Mouse (Mus musculus) midbrain, embryonic 12.5 days (tissue): ENCODE data around the gene Fra10ac1. TPM values are rescaled to one million over a fixed set of nuclear protein-coding genes. Genes with fewer than 3 reads are reported as not detected.
A peak's percentile ranks its signal among the peaks of the same experiment; 100 is the strongest.

Source experiments
- ATAC-seq: fragments of 200-750 bp; cut with Nextera tagmentation; 2 replicates; pipeline ENCODE4 v1.8.0; 2017; ENCODE audit warnings: low read depth, moderate TSS enrichment, moderate library complexity; ENCODE audit not compliant: low FRiP score
- H3K27ac ChIP-seq: fragments of 300-500 bp; sonication (generic); replicated peaks from 2 replicates; pipeline ENCODE4 v1.5.1; 2016; ENCODE audit warnings: mild to moderate bottlenecking
- H3K27me3 ChIP-seq: fragments of 300-500 bp; sonication (generic); 2 replicates; pipeline ENCODE4 v1.6.1; 2016; ENCODE audit warnings: mild to moderate bottlenecking
- H3K36me3 ChIP-seq: fragments of 300-500 bp; sonication (generic); 2 replicates; pipeline ENCODE4 v1.6.1; 2016
- H3K4me1 ChIP-seq: fragments of 300-500 bp; sonication (generic); 2 replicates; pipeline ENCODE4 v1.6.1; 2016
- H3K4me2 ChIP-seq: fragments of 300-500 bp; sonication (generic); replicated peaks from 2 replicates; pipeline ENCODE4 v1.6.1; 2016; ENCODE audit warnings: mild to moderate bottlenecking, moderate library complexity
- H3K4me3 ChIP-seq: fragments of 300-500 bp; sonication (generic); 2 replicates; pipeline ENCODE4 v1.5.1; 2016; ENCODE audit warnings: mild to moderate bottlenecking
- H3K9ac ChIP-seq: fragments of 300-500 bp; sonication (generic); replicated peaks from 2 replicates; pipeline ENCODE4 v1.6.1; 2016; ENCODE audit warnings: mild to moderate bottlenecking, moderate library complexity
- H3K9me3 ChIP-seq: fragments of 300-500 bp; sonication (generic); 2 replicates; pipeline ENCODE4 v1.6.1; 2016; ENCODE audit warnings: mild to moderate bottlenecking
- WGBS: fragments of 180-500 bp; shearing (Covaris S2); methylation state at CpG from one replicate; pipeline ENCODE4 v1.1.7; 2016; 5-methylcytosine and 5-hydroxymethylcytosine counted together
- polyA plus RNA-seq: library from polyadenylated mRNA; unstranded; fragments of >200 nt; fragmentation: Nextera tagmentation; extraction: Ambion mirVana; gene quantifications from 2 replicates; pipeline ENCODE4 v1.2.1, GENCODE M21; 2016

The Fra10ac1 gene
- polyA plus RNA-seq, 1 experiment from 2014 or later = 53.0 TPM

DNA sequence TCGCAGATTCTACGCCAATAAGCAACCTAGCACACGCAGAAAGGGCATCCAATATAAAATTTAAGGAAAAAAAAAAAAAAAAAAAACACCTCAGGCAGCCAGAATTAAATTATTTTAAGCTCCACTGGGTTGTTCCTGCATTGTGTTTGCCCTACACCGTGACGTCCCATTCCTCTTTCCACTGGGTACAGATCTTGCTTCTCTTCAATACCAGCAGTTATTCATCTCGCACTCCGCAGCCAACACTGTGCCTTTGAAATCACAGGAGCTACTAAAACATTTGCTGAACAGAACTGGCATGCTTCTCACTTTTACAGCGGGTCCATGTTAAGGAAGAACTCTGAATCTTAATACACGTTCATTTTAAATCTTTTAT is 717 bp upstream of the Fra10ac1 start:
- peaks cover 9% of the 10 kb centered on the region; the same call in 1 of the 2 replicates for H3K4me1 ChIP-seq
- peak overlapping the region; percentile 93 for H3K27ac ChIP-seq
- peak overlapping the region; percentile 75 for H3K4me2 ChIP-seq
- no peaks in the 10 kb centered on the region for H3K36me3 ChIP-seq
- peak; percentile 3; the same call in 1 of the 2 replicates for ATAC-seq
- peak overlapping the region; percentile 62 for H3K9ac ChIP-seq
- H3K27me3 ChIP-seq = no peaks in the 10 kb centered on the region
- 6% methylated on average over 9 of the region's 9 CpGs for WGBS
- H3K4me3 ChIP-seq = peak overlapping the region; percentile 54
- 0 out of 2 replicates have a peak, but pooled peaks cover 2% of the 10 kb centered on the region for H3K9me3 ChIP-seq

DNA sequence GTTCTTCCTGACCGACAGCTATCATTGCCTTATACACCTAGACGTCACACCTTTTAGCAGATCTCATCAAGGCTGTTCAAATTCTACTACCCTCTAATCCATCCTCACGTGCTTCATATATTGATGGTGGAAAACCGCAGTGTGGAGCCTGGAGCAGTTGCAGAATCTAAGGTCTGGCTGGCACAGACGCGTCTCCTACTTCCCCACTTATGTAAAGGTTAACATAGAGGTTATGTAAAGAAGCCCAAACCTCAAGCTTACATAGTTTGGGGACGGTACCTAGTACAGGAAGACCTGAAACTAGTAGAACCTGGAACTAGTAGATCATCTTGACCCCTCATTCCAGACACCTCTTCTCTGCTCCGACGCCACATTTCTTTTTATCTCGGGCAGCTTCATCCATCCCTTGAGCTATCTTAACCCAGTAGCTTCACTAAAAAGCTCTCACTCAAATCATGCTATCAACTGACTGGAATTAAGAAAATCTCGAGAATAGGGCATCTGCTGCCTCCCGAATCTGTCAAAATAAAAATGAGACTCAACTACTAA is 526 bp downstream of the Fra10ac1 start:
- WGBS = 12% methylated on average over 12 of the region's 12 CpGs
- H3K9me3 ChIP-seq = no peaks in the 10 kb centered on the region
- peak overlapping the region; percentile 93 for H3K27ac ChIP-seq
- ATAC-seq = peak; percentile 39; the same call in 1 of the 2 replicates
- peak overlapping the region; percentile 75 for H3K4me2 ChIP-seq
- H3K4me3 ChIP-seq = peak overlapping the region; percentile 54
- H3K36me3 ChIP-seq = no peaks in the 10 kb centered on the region
- peak overlapping the region; percentile 62 for H3K9ac ChIP-seq
- H3K4me1 ChIP-seq = peaks cover 9% of the 10 kb centered on the region; the same call in 1 of the 2 replicates
- H3K27me3 ChIP-seq = no peaks in the 10 kb centered on the region

DNA sequence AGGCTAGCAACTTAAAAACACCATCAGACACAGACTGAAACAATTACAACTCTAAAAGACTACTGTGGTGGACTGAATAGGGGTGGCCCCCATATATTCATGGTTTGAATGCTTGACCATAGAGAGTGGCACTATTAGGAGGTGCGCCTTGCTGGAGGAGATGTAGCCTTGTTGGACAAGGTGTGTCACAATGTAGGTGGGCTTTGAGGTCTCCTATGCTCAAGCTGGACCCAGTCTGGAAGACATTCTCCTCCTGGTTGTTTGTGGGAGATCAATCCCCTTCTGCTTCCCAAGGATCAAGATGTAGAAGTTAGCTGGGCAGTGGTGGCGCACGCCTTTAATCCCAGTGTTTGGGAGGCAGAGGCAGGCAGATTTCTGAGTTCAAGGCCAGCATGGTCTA is 6.3 kb downstream of the Fra10ac1 start:
- Histone ChIP-seq H3K36me3 (peaks cover 28% of the 10 kb centered on the region), H3K9ac (no peak overlapping the region), H3K27me3 (no peaks in the 10 kb centered on the region), H3K27ac (no peak overlapping the region), H3K4me3 (no peak overlapping the region), H3K9me3 (no peaks in the 10 kb centered on the region), H3K4me1 (peaks cover 1% of the 10 kb centered on the region; the same call in 1 of the 2 replicates), H3K4me2 (no peak overlapping the region)
- no peak for ATAC-seq
- WGBS = 94% methylated on average over 3 of the region's 3 CpGs

DNA sequence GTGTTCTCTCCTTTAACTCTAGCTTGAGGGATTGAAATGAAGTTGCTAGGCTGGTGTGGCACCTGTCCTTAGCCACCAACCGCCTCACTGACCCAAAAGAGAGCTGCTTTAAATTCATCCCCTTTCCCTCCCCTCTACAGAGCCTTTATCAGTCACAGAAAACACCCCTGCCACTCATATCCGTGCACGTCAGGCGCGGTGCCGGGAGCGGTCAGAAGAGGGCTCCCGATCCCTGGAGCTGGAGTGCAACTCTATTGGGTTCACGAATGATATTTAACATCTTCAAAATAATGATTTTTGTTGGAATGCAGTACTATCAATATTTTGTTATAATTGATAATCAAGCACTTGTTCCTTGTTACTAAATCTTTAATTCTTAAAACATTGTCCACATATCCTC is 17.3 kb downstream of the Fra10ac1 start:
- 56% methylated on average over 9 of the region's 9 CpGs for WGBS
- Histone ChIP-seq H3K36me3 (peaks cover 33% of the 10 kb centered on the region), H3K4me1 (no peaks in the 10 kb centered on the region), H3K27me3 (no peaks in the 10 kb centered on the region), H3K9me3 (no peaks in the 10 kb centered on the region), H3K27ac (no peak overlapping the region), H3K9ac (no peak overlapping the region), H3K4me3 (no peak overlapping the region), H3K4me2 (no peak overlapping the region)
- ATAC-seq = no peak

DNA sequence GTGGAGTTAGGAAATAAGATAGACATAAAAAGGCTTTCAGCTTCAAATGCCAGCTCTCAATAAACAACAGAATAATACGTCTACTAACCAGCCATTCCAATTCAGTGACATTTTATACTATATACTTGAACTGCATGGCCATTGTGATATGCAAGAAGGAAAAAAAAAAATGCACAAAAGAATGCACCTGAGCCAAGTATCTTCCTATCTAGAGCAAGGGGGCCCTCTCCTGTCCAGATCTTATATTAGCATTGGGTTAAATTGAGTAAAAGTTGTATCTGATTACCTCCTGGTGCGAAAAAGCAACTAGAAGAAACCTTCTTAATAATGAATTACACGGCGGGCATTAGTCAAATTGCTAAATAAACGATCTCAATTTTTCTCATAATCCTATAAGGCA is 25.2 kb downstream of the Fra10ac1 start:
- no peak for ATAC-seq
- Histone ChIP-seq H3K9me3 (no peaks in the 10 kb centered on the region), H3K4me1 (no peaks in the 10 kb centered on the region), H3K9ac (no peak overlapping the region), H3K27me3 (no peaks in the 10 kb centered on the region), H3K4me2 (no peak overlapping the region), H3K4me3 (no peak overlapping the region), H3K36me3 (peaks cover 11% of the 10 kb centered on the region), H3K27ac (no peak overlapping the region)
- 90% methylated on average over 5 of the region's 5 CpGs for WGBS

DNA sequence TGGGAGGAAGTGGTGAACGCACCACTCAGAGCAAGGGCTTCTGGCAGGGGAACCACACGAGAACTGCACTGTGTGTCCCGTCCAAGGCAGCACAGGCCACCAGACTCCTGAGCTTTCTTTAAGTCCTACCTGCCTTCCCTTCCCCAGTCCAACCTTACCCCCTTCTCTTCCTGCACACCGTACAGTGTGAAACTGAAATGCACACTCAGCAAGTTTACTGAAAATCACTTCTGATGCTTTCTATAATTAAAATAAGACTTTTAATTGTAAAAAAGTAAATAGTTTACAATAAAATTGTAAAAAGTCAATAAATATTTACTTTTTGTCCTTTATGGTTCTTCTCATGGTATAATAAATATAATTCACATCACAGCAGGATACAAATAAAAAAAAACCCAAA is 28.7 kb downstream of the Fra10ac1 start:
- no peak overlapping the region for H3K4me3 ChIP-seq
- 95% methylated on average over 4 of the region's 4 CpGs for WGBS
- no peaks in the 10 kb centered on the region for H3K9me3 ChIP-seq
- no peak for ATAC-seq
- no peaks in the 10 kb centered on the region for H3K4me1 ChIP-seq
- no peak overlapping the region for H3K9ac ChIP-seq
- H3K36me3 ChIP-seq = no peaks in the 10 kb centered on the region
- no peak overlapping the region for H3K27ac ChIP-seq
- no peak overlapping the region for H3K4me2 ChIP-seq
- no peaks in the 10 kb centered on the region for H3K27me3 ChIP-seq

DNA sequence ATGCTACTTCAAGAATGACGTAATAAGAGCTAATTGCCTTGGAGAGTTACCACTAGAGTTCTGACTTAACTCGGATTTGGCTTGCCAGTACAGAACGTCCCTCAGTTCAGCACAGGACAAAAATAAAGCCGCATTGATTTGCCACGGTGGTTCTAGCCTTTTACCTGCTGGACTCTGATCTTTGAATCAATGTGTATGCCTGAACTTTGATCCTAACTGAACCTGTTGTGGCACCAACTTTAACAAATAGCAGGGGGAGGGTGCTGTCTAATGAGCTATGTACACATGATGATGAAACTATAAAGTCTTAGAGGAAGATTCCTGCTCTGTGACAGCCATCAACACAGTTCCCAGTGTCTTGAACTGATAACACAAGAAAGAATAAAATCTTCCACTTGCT is 32.5 kb downstream of the Fra10ac1 start:
- 79% methylated on average over 5 of the region's 5 CpGs for WGBS
- Histone ChIP-seq H3K36me3 (no peaks in the 10 kb centered on the region), H3K4me3 (no peak overlapping the region), H3K9me3 (no peaks in the 10 kb centered on the region), H3K27me3 (no peaks in the 10 kb centered on the region), H3K27ac (no peak overlapping the region), H3K9ac (no peak overlapping the region), H3K4me2 (no peak overlapping the region), H3K4me1 (no peaks in the 10 kb centered on the region)
- ATAC-seq = no peak

DNA sequence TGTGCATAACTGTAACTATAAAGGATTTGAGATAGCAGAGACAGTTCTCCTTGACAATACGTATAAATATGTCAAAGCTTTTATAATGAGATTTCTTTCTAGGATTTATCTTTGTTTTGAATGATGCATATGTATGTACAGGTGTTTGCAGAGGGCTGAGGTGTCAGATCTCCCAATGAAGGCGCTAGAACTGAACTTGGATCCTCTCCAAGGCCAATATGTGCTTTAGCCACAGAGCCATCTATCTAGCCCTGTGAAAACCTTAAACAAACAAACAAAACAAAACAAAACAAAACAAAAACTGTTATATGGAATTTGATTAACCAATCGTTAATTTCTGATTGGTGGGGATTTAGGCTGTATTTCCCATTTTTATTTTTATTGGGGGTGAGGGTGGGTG is 33.4 kb downstream of the Fra10ac1 start:
- no peak for ATAC-seq
- no peak overlapping the region for H3K9ac ChIP-seq
- H3K4me2 ChIP-seq = no peak overlapping the region
- no peaks in the 10 kb centered on the region for H3K9me3 ChIP-seq
- no peaks in the 10 kb centered on the region for H3K36me3 ChIP-seq
- H3K4me3 ChIP-seq = no peak overlapping the region
- no peaks in the 10 kb centered on the region for H3K4me1 ChIP-seq
- H3K27me3 ChIP-seq = no peaks in the 10 kb centered on the region
- WGBS = 86% methylated on average over 3 of the region's 3 CpGs
- no peak overlapping the region for H3K27ac ChIP-seq

DNA sequence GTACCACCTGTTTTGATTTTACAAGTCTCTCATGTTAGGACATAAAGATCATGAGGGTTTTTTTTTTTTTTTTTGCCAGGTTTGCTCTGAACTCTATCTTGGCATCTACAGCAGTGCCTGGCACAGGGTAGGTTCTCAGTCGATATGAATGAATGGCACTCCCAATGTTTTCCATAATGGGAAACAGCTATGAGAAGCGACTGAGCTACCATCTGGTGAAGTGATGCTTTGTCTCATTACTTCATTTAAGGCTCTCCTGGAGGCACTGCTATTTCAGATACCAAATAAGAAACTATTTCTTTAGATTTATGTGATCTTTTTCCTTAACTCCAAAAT is 36.6 kb downstream of the Fra10ac1 start:
- Histone ChIP-seq H3K27ac (no peak overlapping the region), H3K27me3 (no peaks in the 10 kb centered on the region), H3K9ac (no peak overlapping the region), H3K9me3 (no peaks in the 10 kb centered on the region), H3K4me1 (no peaks in the 10 kb centered on the region), H3K4me2 (no peak overlapping the region), H3K4me3 (no peak overlapping the region), H3K36me3 (no peaks in the 10 kb centered on the region)
- WGBS = 100% methylated on average over 2 of the region's 2 CpGs
- ATAC-seq = no peak

DNA sequence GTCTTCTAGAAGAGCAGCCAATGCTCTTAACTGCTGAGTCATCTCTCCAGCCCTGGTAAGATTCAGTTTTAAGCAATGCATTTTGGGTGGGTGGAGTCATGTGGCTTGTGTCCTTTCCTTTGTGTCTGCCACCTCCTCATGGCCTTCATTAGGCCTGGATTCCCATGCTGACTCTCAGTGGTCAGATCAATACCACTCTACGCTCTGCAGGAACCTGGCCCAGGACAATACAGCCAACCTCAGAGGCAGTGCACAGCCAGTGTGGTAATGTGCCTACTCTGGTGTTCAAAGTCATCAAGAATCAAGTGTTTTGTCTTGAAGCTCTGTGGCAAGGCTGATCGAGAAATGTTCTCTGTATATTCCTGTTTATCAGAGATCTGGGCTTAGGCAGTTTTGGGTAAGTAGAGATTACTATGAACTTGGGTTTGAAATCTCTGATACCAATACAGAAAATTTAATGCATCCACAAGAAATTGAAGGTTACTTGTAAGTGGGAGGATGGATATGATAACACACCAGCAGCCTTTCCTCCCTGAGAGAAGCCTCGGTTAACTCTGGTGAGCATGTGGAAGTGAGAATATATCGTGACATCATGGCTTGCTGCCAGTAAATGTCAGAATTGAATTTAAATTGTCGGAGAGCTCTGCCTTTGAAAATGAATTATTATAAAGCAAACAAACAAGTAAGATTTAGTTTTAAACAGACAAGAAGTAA is 37.2 kb downstream of the Fra10ac1 start:
- H3K9ac ChIP-seq = no peak overlapping the region
- H3K4me1 ChIP-seq = no peaks in the 10 kb centered on the region
- no peak overlapping the region for H3K27ac ChIP-seq
- no peaks in the 10 kb centered on the region for H3K9me3 ChIP-seq
- ATAC-seq = no peak
- H3K4me3 ChIP-seq = no peak overlapping the region
- H3K4me2 ChIP-seq = no peak overlapping the region
- no peaks in the 10 kb centered on the region for H3K27me3 ChIP-seq
- H3K36me3 ChIP-seq = no peaks in the 10 kb centered on the region
- 93% methylated on average over 5 of the region's 5 CpGs for WGBS

DNA sequence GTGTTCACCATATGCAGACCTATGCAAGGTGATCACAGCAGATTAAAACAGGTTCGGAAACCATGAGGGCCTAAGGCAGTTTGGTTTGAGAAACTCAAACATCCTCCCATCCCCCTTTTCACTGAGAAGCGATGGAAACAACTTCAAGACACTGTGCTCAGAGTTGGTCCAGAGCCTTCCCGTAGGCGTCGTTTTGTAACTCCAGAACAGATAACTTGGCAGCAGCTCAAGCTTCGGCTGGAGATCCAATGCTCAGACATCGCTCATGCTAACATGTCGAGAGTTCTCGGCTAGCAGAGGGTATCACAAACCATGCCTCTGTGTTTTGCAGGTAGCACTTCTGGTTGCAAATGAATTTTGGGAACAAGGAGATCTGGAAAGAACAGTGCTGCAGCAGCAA is 44.3 kb downstream of the Fra10ac1 start:
- Histone ChIP-seq H3K9ac (no peak overlapping the region), H3K4me3 (no peak overlapping the region), H3K4me1 (no peaks in the 10 kb centered on the region), H3K4me2 (no peak overlapping the region), H3K27ac (no peak overlapping the region), H3K27me3 (no peaks in the 10 kb centered on the region), H3K9me3 (no peaks in the 10 kb centered on the region), H3K36me3 (no peaks in the 10 kb centered on the region)
- 93% methylated on average over 9 of the region's 9 CpGs for WGBS
- ATAC-seq = no peak

DNA sequence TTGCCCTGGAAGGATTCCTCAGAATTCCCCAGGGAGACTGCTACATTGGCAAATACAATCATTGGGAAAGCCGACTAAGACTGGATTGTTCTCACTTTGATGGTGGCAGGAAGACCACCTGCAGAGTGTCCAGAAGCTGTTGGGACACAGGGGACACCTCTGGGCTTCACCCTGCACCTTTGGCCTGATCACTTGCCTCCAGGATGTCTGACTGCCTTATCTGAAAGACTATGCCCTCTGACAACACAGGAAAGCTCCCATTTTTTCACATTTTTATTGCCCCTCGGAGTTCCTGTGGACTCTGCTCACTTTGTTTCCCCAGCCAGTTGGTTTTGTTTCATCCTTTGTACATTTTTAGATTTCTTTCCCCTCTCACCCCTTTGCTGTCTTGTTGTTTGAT is 59.3 kb downstream of the Fra10ac1 start:
- H3K36me3 ChIP-seq = no peaks in the 10 kb centered on the region
- H3K27me3 ChIP-seq = no peaks in the 10 kb centered on the region
- WGBS = 61% methylated on average over 2 of the region's 2 CpGs
- no peak overlapping the region for H3K27ac ChIP-seq
- no peak overlapping the region for H3K9ac ChIP-seq
- no peaks in the 10 kb centered on the region for H3K4me1 ChIP-seq
- H3K9me3 ChIP-seq = no peaks in the 10 kb centered on the region
- H3K4me2 ChIP-seq = no peak overlapping the region
- no peak for ATAC-seq
- H3K4me3 ChIP-seq = no peak overlapping the region
